Mouse (Mus musculus): ENCODE data around the gene Sept11. TPM values are rescaled to one million over a fixed set of nuclear protein-coding genes. Genes with fewer than 3 reads are reported as not detected.

Sept11 gene
- polyA plus RNA-seq, 1 experiment from 2014 or later, result 176 TPM

DNA sequence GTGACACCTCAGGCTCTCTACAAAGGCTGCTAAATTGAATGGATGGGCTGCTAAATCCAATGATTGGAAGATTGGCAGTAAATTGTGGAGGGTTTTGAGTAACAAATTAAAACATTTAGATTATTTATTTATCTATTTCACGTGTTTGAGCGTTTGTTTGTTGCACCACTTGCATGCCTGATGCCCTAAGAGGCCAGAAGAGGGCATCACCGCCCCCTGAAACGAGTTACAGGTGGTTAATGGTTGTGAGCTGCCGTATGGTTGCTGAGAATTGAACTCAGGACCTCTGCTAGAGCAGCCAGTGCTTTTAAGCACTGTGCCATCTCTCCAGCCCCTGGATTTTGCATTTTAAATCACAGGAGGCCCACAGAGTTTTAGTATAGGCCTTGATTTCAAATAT lies 42.2 kb upstream of the Sept11 start:
- Histone ChIP-seq H3K27ac (ENCODE audit: low read length) (no peak overlapping the region), H3K27me3 (ENCODE audit: control insufficient read depth, insufficient read depth, low read length) (peaks cover 6% of the 10 kb centered on the region; the same call in 1 of the 2 replicates), H3K4me2 (replicated peaks; ENCODE audit: low read depth, low read length) (no peak overlapping the region), H3K9me3 (ENCODE audit: control insufficient read depth, low read depth, low read length) (no peaks in the 10 kb centered on the region), H3K36me3 (ENCODE audit: control insufficient read depth, insufficient read depth, low read length) (no peaks in the 10 kb centered on the region), H3K9ac (replicated peaks; ENCODE audit: low read depth, low read length) (no peak overlapping the region), H3K4me1 (ENCODE audit: control insufficient read depth, insufficient read depth, low read length) (no peaks in the 10 kb centered on the region), H3K4me3 (ENCODE audit: low read depth, low read length) (no peak overlapping the region)
- WGBS, result 50% methylated on average over 5 of the region's 5 CpGs
- no peak for ATAC-seq (ENCODE audit: insufficient number of reproducible peaks, insufficient read depth, low FRiP score, low read depth)

DNA sequence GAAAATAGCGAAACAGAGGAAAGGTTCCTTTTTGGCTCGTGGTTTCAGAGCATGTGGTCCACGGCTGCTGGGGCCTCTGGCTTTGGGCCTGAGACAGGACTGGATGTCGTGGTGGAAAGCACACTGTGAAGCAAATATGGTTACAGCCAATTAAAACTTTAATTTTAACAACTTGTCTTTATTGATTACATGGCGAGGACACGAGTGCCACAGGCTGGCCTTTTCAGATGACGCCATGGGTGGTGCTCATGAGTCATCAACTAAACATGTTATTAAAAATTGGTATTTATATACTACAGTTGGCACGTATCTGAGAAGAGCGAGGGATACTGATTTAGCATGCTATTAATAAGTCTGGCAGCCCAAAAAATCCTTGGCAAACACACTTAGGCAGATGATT lies 41.3 kb upstream of the Sept11 start:
- no peaks in the 10 kb centered on the region for H3K4me1 ChIP-seq (ENCODE audit: control insufficient read depth, insufficient read depth, low read length)
- no peaks in the 10 kb centered on the region for H3K36me3 ChIP-seq (ENCODE audit: control insufficient read depth, insufficient read depth, low read length)
- H3K27me3 ChIP-seq (ENCODE audit: control insufficient read depth, insufficient read depth, low read length), result peaks cover under 1% of the 10 kb centered on the region; the same call in 1 of the 2 replicates
- no peak overlapping the region for H3K4me3 ChIP-seq (ENCODE audit: low read depth, low read length)
- no peak overlapping the region for H3K4me2 ChIP-seq (replicated peaks; ENCODE audit: low read depth, low read length)
- no peak for ATAC-seq (ENCODE audit: insufficient number of reproducible peaks, insufficient read depth, low FRiP score, low read depth)
- no peaks in the 10 kb centered on the region for H3K9me3 ChIP-seq (ENCODE audit: control insufficient read depth, low read depth, low read length)
- 81% methylated on average over 9 of the region's 9 CpGs for WGBS
- H3K27ac ChIP-seq (ENCODE audit: low read length), result no peak overlapping the region
- no peak overlapping the region for H3K9ac ChIP-seq (replicated peaks; ENCODE audit: low read depth, low read length)

DNA sequence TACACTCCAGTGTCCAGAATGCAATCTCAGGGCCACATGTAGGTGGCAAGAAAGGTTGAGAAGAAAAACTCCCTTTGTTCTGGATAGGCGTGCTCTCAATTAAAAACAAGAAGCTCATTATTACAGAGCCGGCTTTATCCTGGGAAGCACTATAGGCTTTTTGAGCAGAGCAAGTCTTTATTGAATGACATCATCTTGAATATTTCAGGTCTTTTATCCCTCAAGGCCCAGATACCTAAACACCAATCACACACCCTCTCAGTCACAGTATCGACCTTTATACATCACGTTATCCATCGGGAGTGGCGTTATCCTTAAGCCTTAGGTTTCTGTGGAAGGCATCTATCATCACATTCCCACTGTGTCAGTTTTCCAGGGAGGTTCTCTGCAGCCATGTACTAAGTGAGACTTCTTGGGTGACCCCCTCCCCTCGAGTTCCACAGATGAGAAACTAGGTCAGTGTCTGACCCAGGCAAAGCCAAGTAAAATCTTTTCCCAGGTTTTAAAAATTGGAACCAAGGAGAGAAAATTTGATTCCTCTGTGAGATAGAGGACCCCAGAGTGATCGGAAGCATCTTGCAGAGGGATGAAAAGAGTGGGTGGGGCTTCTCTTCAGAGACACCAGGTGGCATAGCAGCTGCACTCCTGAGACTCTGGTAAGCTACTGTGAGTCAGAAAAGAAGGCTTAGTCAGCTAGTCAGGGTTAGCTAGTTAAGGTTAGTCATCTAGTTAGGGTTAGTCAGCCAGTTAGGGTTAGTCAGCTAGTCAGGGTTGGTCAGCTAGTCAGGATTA lies 39.4 kb upstream of the Sept11 start:
- Histone ChIP-seq H3K9me3 (ENCODE audit: control insufficient read depth, low read depth, low read length) (no peaks in the 10 kb centered on the region), H3K4me1 (ENCODE audit: control insufficient read depth, insufficient read depth, low read length) (no peaks in the 10 kb centered on the region), H3K27ac (ENCODE audit: low read length) (no peak overlapping the region), H3K27me3 (ENCODE audit: control insufficient read depth, insufficient read depth, low read length) (no peaks in the 10 kb centered on the region), H3K4me3 (ENCODE audit: low read depth, low read length) (no peak overlapping the region), H3K36me3 (ENCODE audit: control insufficient read depth, insufficient read depth, low read length) (no peaks in the 10 kb centered on the region), H3K9ac (replicated peaks; ENCODE audit: low read depth, low read length) (no peak overlapping the region), H3K4me2 (replicated peaks; ENCODE audit: low read depth, low read length) (no peak overlapping the region)
- 47% methylated on average over 8 of the region's 8 CpGs for WGBS
- no peak for ATAC-seq (ENCODE audit: insufficient number of reproducible peaks, insufficient read depth, low FRiP score, low read depth)

DNA sequence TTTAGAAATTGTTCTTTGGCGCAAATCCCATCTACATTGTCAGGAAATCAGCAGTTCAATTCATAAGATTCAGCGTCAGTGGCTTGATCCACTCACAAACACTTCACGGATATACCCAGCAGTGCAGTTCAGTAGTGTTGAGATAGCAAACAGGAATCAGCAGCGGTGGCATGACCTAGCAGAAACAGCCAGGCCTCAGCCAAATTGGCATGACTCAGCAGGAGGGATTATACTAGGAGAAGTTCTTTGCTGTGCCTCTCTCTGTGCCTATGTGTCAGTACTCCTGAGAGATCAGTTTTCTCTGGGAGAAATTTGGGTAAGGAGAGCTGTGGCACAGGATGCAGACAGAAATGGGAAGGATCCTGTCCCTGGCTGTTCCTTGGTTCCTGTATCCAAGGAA lies 32.4 kb upstream of the Sept11 start:
- H3K36me3 ChIP-seq (ENCODE audit: control insufficient read depth, insufficient read depth, low read length), result no peaks in the 10 kb centered on the region
- no peak overlapping the region for H3K27ac ChIP-seq (ENCODE audit: low read length)
- no peaks in the 10 kb centered on the region for H3K9me3 ChIP-seq (ENCODE audit: control insufficient read depth, low read depth, low read length)
- H3K4me1 ChIP-seq (ENCODE audit: control insufficient read depth, insufficient read depth, low read length), result no peaks in the 10 kb centered on the region
- no peak overlapping the region for H3K4me3 ChIP-seq (ENCODE audit: low read depth, low read length)
- WGBS, result 85% methylated on average over 4 of the region's 4 CpGs
- H3K9ac ChIP-seq (replicated peaks; ENCODE audit: low read depth, low read length), result no peak overlapping the region
- H3K4me2 ChIP-seq (replicated peaks; ENCODE audit: low read depth, low read length), result no peak overlapping the region
- no peaks in the 10 kb centered on the region for H3K27me3 ChIP-seq (ENCODE audit: control insufficient read depth, insufficient read depth, low read length)
- ATAC-seq (ENCODE audit: insufficient number of reproducible peaks, insufficient read depth, low FRiP score, low read depth), result no peak

- H3K4me3 ChIP-seq (ENCODE audit: low read depth, low read length), result no peak overlapping the region
- H3K9me3 ChIP-seq (ENCODE audit: control insufficient read depth, low read depth, low read length), result no peaks in the 10 kb centered on the region
- H3K36me3 ChIP-seq (ENCODE audit: control insufficient read depth, insufficient read depth, low read length), result no peaks in the 10 kb centered on the region
- no peak overlapping the region for H3K27ac ChIP-seq (ENCODE audit: low read length)
- H3K4me2 ChIP-seq (replicated peaks; ENCODE audit: low read depth, low read length), result no peak overlapping the region
- ATAC-seq (ENCODE audit: insufficient number of reproducible peaks, insufficient read depth, low FRiP score, low read depth), result no peak
- WGBS, result 73% methylated on average over 7 of the region's 7 CpGs
- H3K27me3 ChIP-seq (ENCODE audit: control insufficient read depth, insufficient read depth, low read length), result no peaks in the 10 kb centered on the region
- no peak overlapping the region for H3K9ac ChIP-seq (replicated peaks; ENCODE audit: low read depth, low read length)
- H3K4me1 ChIP-seq (ENCODE audit: control insufficient read depth, insufficient read depth, low read length), result no peaks in the 10 kb centered on the region
These were observed 15.4 kb upstream of the Sept11 start for GRCm38 (mm10) chr5:93077661-93078323.

- H3K27ac ChIP-seq (ENCODE audit: low read length), result no peak overlapping the region
- H3K4me2 ChIP-seq (replicated peaks; ENCODE audit: low read depth, low read length), result no peak overlapping the region
- ATAC-seq (ENCODE audit: insufficient number of reproducible peaks, insufficient read depth, low FRiP score, low read depth), result no peak
- H3K36me3 ChIP-seq (ENCODE audit: control insufficient read depth, insufficient read depth, low read length), result no peaks in the 10 kb centered on the region
- H3K4me1 ChIP-seq (ENCODE audit: control insufficient read depth, insufficient read depth, low read length), result no peaks in the 10 kb centered on the region
- H3K9me3 ChIP-seq (ENCODE audit: control insufficient read depth, low read depth, low read length), result no peaks in the 10 kb centered on the region
- H3K9ac ChIP-seq (replicated peaks; ENCODE audit: low read depth, low read length), result no peak overlapping the region
- no peak overlapping the region for H3K4me3 ChIP-seq (ENCODE audit: low read depth, low read length)
- H3K27me3 ChIP-seq (ENCODE audit: control insufficient read depth, insufficient read depth, low read length), result no peaks in the 10 kb centered on the region
- 80% methylated on average over 3 of the region's 3 CpGs for WGBS
These were observed 13.6 kb upstream of the Sept11 start for GRCm38 (mm10) chr5:93079596-93079995.

DNA sequence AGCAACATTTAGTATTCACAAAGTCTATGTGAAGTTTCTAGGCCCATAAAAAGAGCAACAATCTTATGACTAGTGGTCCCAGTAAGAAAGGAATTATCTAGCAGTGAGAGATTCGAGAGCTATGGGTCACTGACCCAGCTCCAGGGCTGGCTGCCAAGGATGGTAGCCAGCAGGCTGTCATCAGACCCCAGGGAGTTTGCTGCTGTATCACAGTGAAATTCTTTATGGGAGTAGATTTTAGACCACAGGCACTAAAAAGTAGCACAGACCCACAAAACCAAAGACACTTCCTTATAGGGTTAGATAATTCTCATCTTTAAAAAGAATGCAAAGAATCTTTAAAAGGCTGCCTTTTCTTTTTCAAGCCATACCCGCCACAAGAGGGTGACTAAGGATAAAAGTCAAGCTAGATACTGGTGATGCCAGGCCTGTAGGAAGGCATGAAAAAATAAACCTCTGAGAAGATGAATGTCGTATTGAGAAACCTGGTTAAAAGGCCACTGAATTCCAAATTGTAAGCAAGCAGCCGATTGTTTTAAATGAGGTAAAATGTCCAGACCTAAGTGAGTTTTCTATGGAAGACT lies 8.1 kb upstream of the Sept11 start:
- Histone ChIP-seq H3K27ac (ENCODE audit: low read length) (no peak overlapping the region), H3K4me3 (ENCODE audit: low read depth, low read length) (no peak overlapping the region), H3K4me1 (ENCODE audit: control insufficient read depth, insufficient read depth, low read length) (no peaks in the 10 kb centered on the region), H3K9ac (replicated peaks; ENCODE audit: low read depth, low read length) (no peak overlapping the region), H3K4me2 (replicated peaks; ENCODE audit: low read depth, low read length) (no peak overlapping the region), H3K27me3 (ENCODE audit: control insufficient read depth, insufficient read depth, low read length) (no peaks in the 10 kb centered on the region), H3K9me3 (ENCODE audit: control insufficient read depth, low read depth, low read length) (no peaks in the 10 kb centered on the region), H3K36me3 (ENCODE audit: control insufficient read depth, insufficient read depth, low read length) (no peaks in the 10 kb centered on the region)
- WGBS, result 57% methylated on average over 4 of the region's 4 CpGs
- no peak for ATAC-seq (ENCODE audit: insufficient number of reproducible peaks, insufficient read depth, low FRiP score, low read depth)

- Histone ChIP-seq H3K4me2 (replicated peaks; ENCODE audit: low read depth, low read length) (no peak overlapping the region), H3K27me3 (ENCODE audit: control insufficient read depth, insufficient read depth, low read length) (no peaks in the 10 kb centered on the region), H3K9me3 (ENCODE audit: control insufficient read depth, low read depth, low read length) (no peaks in the 10 kb centered on the region), H3K27ac (ENCODE audit: low read length) (no peak overlapping the region), H3K9ac (replicated peaks; ENCODE audit: low read depth, low read length) (no peak overlapping the region), H3K4me3 (ENCODE audit: low read depth, low read length) (no peak overlapping the region), H3K36me3 (ENCODE audit: control insufficient read depth, insufficient read depth, low read length) (no peaks in the 10 kb centered on the region), H3K4me1 (ENCODE audit: control insufficient read depth, insufficient read depth, low read length) (no peaks in the 10 kb centered on the region; the same call in 1 of the 2 replicates)
- ATAC-seq (ENCODE audit: insufficient number of reproducible peaks, insufficient read depth, low FRiP score, low read depth), result no peak
- WGBS, result 88% methylated on average over 4 of the region's 4 CpGs
These were observed 7.3 kb upstream of the Sept11 start for GRCm38 (mm10) chr5:93085900-93086299.
